Mouse (Mus musculus) layer of hippocampus, adult 2 months (tissue): ENCODE data around the gene Rsph10b. TPM values are rescaled to one million over a fixed set of nuclear protein-coding genes. Genes with fewer than 3 reads are reported as not detected.
"Not testable (repeated sequence)": the region's sequence is repeated elsewhere in the genome, so short reads cannot be mapped to it uniquely, and the experiment has no call there.

Experiments
- DNase-seq, 2 experiments: peaks; one replicate each; pipeline ENCODE4 v3.0.0; 2022; ENCODE audit warnings: low spot score in 2 of 2
- H3K27ac ChIP-seq: fragments of 200-600 bp; 2 replicates; pipeline ENCODE4 v1.8.1; 2022
- H3K4me3 ChIP-seq: fragments of 200-600 bp; 2 replicates; pipeline ENCODE4 v1.8.1; 2022; ENCODE audit warnings: mild to moderate bottlenecking
- CTCF ChIP-seq: fragments of 200-600 bp; conservative IDR thresholded peaks from 2 replicates; pipeline ENCODE4 v1.8.1; 2022; ENCODE audit warnings: antibody characterized with exemption, mild to moderate bottlenecking, moderate library complexity
- total RNA-seq, 2 experiments: library from RNA; stranded (reverse); gene quantifications; 2 replicates each; pipeline ENCODE4 v1.2.3; 2021

The Rsph10b gene
- total RNA-seq, 2 experiments from 2014 or later = 3.6 to 5.2 TPM

GRCm38 (mm10) chr5:143985381-143985780 lies 52.5 kb downstream of the Rsph10b start:
- TF ChIP-seq CTCF = no peak
- DNase-seq = no peak
- no peak overlapping the region for H3K4me3 ChIP-seq
- H3K27ac ChIP-seq = no peak overlapping the region

- H3K4me3 ChIP-seq = no peak overlapping the region
- no peak for TF ChIP-seq CTCF
- no peak for DNase-seq
- H3K27ac ChIP-seq = no peak overlapping the region
Measured at GRCm38 (mm10) chr5:143987596-143987995, 54.8 kb downstream of the Rsph10b start.

GRCm38 (mm10) chr5:143989046-143989445 lies 56.2 kb downstream of the Rsph10b start:
- no peak for TF ChIP-seq CTCF
- no peak for DNase-seq

DNA sequence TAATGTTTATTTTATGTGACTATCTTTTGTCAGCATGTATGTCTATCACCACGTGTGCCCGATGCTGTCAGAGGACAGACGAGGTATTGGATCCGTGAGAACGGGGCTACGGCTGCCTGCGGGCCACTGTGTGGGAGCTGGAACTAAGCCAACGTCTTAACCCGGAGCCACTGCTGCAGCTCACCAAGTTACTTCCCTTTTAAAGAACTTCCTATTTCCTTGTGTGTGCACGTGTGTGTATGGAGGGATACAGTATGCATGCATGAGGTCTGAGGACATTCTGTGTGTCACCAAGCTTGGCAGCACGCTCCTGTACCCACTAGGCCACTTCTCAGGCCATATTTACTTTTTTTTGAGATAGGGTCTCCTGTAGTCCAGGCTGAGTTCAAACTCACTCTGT lies 57.3 kb downstream of the Rsph10b start:
- DNase-seq = no peak
- Histone ChIP-seq H3K27ac (no peak overlapping the region), H3K4me3 (no peak overlapping the region)
- no peak for TF ChIP-seq CTCF

More at GRCm38 (mm10) chr5:143989046-143989445, 56.2 kb downstream of the Rsph10b start:
- Histone ChIP-seq H3K4me3 (no peak overlapping the region), H3K27ac (no peak overlapping the region)

- H3K27ac ChIP-seq = no peak overlapping the region
- H3K4me3 ChIP-seq = no peak overlapping the region
- no peak for DNase-seq
- TF ChIP-seq CTCF = no peak
Measured at GRCm38 (mm10) chr5:143992661-143993060, 59.8 kb downstream of the Rsph10b start.

DNA sequence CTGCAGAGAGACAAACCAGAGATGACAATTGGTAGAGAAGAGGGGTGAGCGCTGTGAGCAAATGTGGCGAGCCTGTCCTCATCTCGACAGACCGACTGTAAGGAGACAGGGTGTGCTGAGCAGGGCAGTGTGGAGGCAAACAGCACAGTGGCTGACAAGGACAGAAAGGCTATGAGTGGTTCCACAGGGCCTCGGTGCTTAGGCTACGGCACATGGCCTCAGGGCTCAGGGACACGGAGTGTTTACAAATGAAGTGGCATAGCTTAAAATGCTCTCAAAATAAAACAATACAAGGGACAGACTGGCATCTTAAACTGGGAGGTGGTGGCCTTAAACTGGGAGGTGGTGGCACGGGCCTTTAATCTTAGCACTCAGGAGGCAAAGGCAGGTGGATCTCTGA lies 60.4 kb downstream of the Rsph10b start:
- no peak for TF ChIP-seq CTCF
- Histone ChIP-seq H3K4me3 (no peak overlapping the region), H3K27ac (no peak overlapping the region)
- DNase-seq = no peak

- no peak for DNase-seq
- H3K27ac ChIP-seq = no peak overlapping the region
- no peak for TF ChIP-seq CTCF
- H3K4me3 ChIP-seq = no peak overlapping the region
Measured at GRCm38 (mm10) chr5:143993849-143994248, 61.0 kb downstream of the Rsph10b start.

DNA sequence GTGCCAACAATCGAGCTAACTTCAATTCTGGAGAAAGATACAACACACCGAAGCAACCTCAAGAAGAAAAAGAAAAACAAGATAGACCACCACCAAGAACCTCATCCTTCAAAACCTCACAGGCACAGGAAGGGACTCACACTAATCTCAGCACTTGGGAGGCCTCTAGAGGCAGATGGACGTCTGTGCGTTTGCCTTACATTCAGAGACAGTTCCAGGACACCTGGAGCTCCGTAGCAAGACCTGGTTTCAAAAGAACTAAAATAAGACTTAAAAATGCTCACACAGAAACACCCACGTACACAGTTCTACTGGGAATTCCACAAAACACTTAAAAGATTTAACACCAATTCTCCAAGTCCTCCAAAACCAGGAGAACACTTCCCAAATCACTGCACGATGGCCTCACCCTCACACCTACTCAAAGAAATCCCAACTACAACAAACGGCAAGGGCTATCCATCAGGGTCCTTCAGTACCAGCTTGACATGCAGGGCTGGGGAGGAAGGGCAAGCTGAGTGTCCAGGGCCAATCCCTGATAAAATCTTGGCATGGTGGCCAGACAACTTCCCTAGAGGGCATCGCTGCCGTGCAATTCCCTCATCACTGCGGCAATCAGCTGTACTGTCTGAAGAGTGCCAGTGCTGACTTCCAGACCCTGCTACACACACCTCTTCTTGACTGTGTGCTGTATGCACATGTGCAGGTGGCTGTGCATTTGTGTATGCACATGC lies 62.0 kb downstream of the Rsph10b start:
- Histone ChIP-seq H3K4me3 (no peak overlapping the region), H3K27ac (no peak overlapping the region)
- DNase-seq = no peak
- TF ChIP-seq CTCF = peak; percentile 67

DNA sequence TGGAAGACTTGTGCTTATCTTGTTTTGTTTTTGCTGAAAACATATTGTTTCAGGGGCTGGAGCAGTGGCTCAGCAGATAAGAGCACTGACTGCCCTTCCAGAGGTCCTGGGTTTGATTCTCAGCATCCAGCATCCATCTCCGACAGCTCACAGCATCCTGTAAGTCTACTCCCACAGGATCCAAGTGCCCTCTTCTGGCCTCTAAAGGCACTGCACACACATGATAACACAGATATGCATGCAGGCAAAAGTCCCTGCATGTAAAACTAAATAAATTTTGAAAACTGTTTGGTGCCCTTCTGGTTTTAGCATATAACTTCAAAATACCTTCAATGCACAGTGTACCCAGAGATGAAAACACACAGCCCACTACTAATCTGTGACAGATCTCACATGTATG lies 66.6 kb downstream of the Rsph10b start:
- peak; percentile 64 for TF ChIP-seq CTCF
- H3K27ac ChIP-seq = no peak overlapping the region
- no peak for DNase-seq
- H3K4me3 ChIP-seq = no peak overlapping the region

GRCm38 (mm10) chr5:144002461-144003192 lies 69.8 kb downstream of the Rsph10b start:
- no peak overlapping the region for H3K4me3 ChIP-seq
- DNase-seq = no peak
- no peak for TF ChIP-seq CTCF

GRCm38 (mm10) chr5:144013366-144014134 lies 80.7 kb downstream of the Rsph10b start:
- DNase-seq = not testable (repeated sequence)
- H3K4me3 ChIP-seq = peak overlapping the region; percentile 96

More at GRCm38 (mm10) chr5:144002461-144003192, 69.8 kb downstream of the Rsph10b start:
- no peak overlapping the region for H3K27ac ChIP-seq

GRCm38 (mm10) chr5:144014551-144015311 lies 81.9 kb downstream of the Rsph10b start, which contains the start of gene Ccz1:
Gene Ccz1, minus strand, starts transcription at chr5:144014877.
- H3K4me3 ChIP-seq = peak within 1 kb of the TSS; percentile 96
- H3K27ac ChIP-seq = peak within 1 kb of the TSS; percentile 90
- TF ChIP-seq CTCF = no peak
- peak; percentile 77 to 78 for DNase-seq

More at GRCm38 (mm10) chr5:144013366-144014134, 80.7 kb downstream of the Rsph10b start:
- 0 out of 2 replicates have a peak, but pooled peaks have one; percentile 12 for TF ChIP-seq CTCF
- not testable (repeated sequence) for H3K27ac ChIP-seq

DNA sequence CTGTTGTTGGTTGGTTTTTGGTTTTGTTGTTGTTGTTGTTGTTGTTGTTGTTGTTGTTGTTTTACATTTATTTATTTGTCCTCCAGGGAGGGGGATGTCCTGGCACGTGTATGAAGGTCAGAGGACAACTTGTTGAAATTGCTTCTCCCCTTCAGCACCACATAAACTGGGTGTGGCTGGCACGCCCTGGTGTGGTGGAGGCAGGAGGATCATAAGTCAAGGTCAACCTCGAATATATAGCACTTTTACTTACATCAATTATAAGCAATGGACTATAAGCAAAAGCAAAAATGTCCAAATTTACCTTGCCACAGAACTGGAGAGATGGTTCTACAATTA lies 82.4 kb downstream of the Rsph10b start:
- TF ChIP-seq CTCF = no peak
- Histone ChIP-seq H3K27ac (no peak overlapping the region; the same call in 1 of the 2 replicates), H3K4me3 (peak overlapping the region; percentile 96)
- DNase-seq = no peak
